Mouse (Mus musculus) T-helper 2 cell (primary cell): ENCODE measurements at regions not wholly inside any gene's neighbourhood (a gene's known extent, or its start where the extent isn't known, plus 50 kb on each side); places are given as distances from the start of the nearest gene placed in this dataset.

ENCODE experiments used
- in situ Hi-C: fragments of 300-600 bp; cut with MboI, MseI; formaldehyde crosslinking; loops from one replicate; pipeline ENCODE4 v1.15.1; 2025; ENCODE audit warnings: high pct_unique_total_duplicates

DNA sequence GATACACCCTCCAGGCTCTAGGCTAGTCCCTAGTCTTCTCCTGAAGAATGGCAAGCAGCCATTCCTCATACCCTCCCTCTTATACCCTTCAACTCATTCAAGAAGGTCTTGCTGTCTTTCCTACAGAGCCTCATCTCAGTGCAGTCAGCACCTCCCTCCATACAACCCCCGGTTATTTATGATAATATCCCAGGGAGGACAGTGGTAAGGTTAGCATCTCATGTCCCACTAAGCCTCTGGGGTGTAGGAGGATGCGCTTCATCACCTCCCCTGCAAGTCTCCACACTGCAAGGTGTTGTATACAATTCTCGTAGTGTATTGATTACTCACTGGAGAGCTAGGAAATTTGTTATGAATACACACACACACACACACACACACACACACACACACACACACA, 80.2 kb upstream of the Shisa6 start:
- in situ Hi-C loops: no loop called here

DNA sequence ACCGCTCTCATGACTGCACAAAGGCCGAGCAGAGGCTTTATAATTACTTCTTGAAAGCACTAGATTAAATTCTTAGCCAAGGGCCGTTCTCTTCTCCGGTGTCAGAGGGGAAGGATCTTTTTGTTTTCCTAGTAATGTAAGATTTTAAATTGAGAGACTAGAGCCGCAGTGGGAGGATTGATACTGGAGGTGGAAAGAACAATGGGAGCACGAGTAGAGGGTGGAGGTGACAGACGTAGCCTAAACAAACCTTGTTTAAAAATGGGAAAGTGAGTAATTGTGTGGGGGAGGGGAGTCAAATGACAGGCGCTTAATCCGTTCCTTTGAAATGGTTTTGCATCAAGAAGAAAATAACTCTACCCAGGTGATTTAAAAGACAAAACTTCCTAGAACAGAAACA, 80.9 kb upstream of the Shisa6 start:
- in situ Hi-C loops: no loop called here

DNA sequence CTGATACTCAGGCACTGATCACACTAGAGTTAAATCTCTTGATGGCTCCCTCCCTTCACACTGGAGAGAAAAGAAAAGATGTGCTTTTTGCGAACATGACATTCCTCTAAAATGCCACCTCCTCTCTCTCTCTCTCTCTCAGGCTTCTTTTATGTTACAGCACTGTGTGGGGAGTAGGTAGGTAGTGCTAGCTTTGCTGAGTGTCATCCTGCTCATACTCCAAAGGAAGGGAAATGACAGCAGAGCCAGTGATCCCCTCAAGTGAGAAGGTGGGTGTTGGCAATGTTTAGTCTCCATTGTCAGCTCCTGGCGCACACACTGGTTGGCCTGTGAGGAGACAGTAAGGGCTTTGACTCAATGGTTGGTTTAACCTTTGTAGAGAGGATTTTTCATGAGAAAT, 84.0 kb upstream of the Shisa6 start:
- in situ Hi-C loops: no loop called here

DNA sequence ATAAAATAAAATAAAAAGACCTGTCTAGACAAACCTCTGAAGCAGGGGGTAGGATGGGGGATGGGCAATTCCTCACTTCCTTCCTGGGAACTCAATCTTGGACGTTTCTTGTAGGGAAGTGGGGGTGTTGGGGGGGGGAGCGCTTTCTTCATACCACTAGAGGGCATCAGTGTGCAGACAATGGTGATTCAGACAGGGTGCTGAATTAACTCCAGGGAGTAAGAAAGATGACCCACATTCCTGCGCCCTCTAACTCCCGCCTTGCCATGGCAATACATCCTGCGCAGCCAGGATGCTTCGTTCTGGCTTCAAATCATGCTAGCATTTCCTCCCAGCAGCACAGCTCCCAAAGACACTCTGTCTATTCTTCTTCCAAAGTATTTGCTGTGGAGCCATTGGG, 87.4 kb upstream of the Shisa6 start:
- in situ Hi-C loops: no loop called here

DNA sequence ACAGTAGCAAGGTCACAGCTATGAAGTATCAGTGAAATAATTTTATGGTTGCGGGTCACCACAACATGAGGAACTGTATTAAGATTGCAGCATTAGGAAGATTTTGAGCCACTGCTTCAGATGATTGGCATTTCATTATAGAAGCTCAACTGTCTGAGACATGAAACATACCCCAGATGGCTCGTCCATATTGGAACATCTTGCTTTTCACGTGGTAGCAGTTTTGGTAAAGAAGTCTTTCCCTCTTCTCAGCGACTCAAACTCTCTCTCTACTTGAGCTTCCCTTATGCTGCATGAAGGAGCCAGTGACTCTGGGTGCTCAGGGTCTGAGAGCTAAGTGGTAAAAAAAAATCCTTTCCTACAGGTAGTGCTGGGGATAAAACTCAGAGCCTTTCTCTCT, 99.7 kb upstream of the Shisa6 start:
- in situ Hi-C loops: no loop called here

DNA sequence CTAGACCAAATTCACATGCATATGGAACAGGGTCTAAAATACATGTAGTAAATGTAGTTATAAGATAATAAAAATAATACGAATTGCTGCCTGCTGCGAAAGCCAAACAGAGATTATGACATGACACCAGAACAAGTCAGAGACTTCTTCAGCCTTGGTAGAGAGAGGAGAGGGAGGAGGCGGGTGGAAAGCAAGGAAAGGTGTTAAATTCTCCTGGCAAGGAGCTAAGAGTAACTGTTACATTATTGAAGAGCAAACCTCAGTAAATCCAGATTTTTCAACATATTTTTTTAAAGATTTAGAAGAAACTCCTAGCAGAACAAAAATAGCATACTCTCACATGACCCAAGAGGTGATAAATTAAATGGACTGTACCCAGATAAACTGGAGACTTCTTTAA, 131.0 kb upstream of the Shisa6 start:
- in situ Hi-C loops: no loop called here

DNA sequence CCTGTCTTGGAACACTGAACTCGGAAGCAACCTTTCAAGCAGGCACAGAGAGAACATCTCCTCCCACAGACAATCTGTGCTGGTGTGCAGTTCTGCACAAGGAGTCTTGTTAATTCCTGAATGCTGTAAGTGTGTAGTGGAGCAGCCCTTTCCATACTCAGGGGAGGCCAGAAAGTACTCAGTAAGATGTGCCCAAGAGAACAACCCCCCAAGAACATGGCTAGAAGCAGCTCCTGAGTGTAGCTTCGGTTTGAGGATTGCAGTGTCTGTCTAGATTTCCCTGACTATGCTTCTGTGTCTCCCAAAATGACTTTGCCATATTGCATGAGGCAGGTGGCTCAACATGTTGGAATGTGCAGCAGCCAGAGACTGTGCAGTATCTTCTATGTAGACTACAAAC, 148.8 kb upstream of the Shisa6 start:
- in situ Hi-C loops: no loop called here

DNA sequence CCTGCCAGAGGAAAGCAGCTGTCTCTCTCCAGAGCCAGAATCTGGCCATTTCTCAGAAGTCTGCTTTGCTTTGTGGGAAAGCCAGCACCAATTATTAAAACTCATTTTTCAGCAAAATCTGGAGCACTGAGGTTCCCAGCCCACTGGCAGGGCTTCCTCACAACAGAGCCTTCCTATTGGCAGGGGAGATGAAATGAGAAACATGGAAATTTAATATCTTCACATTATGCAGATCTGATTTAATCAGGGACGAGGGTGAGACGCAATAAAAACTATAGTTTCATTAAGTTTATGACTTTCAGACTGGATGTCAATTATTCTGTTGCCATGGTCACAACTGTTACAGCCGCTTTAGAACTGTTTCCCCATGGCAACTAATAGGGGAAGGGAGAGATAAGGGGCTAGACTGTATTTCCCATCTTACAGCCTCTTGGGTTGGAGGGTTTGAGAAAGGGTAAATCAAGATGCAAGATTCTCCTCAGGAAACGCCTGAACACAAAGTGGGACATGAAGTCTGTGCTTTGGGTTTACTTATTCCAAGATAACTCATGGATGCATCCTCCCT, 154.4 kb upstream of the Shisa6 start:
- in situ Hi-C loops: no loop called here

DNA sequence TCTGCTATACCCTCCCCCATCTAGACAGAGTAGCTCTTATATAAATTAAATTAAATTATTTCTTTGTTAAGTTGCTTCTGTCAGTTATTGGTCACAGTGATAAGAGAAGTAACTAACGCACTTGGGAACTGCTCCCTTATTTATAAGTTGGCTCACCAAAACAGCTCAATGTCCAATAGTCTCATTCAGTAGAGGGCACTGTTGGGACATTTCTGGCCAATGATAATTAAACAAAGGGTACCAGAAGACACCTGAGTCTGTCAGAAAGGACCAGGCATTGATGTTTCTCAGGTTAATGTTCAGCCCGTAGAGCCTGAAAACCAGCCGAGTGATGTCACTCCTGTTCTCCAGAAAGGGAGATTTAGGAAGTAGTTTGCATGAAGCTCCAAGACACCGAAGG, 156.1 kb upstream of the Shisa6 start:
- in situ Hi-C loops: no loop called here

DNA sequence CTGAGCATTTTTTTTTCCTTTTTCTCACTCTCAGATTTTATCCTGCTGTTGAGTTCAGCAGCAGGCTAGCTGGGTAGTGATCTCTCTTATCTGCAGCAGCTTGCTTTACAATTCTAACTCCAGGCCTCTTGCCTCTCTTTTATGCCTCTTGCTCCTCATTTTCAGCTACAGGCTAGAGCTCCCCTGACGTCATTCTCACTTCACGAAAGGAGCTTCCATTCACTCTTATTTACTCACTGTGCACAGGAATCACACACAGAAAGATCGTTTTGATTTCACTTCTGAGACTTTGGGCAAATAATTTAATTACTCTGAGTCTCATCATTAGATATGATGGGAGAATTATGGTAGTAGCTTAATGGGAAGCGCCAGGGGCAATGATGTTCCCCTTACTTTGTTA, 158.4 kb upstream of the Shisa6 start:
- in situ Hi-C loops: no loop called here

DNA sequence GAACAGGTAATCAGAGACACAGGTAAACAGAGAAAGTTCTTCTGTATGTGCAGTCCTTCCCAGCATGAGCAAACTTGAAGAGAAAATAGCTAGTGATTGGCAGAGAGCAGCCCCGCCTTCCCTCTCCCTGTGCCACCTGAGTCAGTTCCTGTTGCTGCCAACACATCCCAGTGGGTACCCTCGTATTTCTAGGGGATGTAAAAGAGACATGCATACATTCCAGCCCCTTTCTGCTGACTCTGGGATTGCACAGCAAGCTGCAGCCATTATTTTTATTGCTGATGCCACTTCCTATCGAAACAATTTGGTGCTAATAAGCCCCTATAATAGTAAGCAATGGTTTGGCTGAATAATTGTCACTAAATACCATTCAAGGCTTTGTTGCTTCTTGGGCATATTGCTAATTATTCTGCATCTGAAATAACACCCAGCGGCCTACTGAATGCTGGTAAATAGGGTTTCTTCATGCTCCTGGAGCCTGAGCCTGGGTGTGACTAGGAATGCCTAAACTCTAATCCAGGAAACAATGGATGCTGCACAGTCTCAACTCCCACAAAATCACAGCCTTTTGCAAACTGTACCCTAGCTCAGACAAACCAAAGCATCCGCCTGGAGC, 169.0 kb upstream of the Shisa6 start:
- in situ Hi-C loops: no loop called here

DNA sequence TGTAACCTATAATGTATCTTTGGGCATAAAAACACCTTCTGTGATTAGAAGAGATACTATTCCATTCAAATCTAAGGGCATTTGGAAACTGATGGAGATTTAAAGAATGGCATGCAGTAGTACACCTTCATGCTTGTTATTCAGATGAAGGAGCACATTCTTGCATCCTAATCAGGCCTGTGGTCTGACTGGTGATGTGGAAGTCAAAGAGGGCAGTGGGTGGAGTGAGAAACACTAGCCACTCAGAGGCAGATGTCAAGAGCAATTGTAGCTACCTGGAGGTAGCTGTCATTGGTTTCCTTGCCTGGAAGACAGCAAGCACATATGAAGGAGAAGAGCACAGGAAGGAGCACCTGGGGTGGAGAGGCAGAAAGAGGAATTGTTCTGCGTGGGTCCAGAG, 171.0 kb upstream of the Shisa6 start:
- in situ Hi-C loops: no loop called here

DNA sequence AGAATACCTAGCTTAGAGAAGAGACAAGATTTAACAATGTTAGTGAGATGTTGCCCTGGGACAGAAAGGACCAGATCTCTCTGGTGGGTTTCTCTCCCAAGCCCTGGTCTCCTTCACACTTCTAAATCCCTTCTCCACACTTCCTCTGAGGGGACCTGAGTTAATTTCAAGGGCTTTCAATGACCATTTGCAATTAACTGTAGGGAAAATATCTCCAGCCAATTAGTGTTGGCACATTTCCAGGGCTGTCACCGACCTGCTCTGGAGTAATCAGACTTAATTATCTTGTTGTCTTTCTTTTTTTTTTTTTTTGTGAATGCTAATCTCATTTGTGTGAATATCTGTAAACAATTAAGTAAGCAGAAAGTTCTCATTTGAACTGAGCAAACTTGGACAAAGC, 166.3 kb upstream of the Pirt start:
- in situ Hi-C loops: loop anchor here (10.0 kb wide), 1 partner anchor 1591 kb away; the partner anchor contains the start of gene 1700086D15Rik

DNA sequence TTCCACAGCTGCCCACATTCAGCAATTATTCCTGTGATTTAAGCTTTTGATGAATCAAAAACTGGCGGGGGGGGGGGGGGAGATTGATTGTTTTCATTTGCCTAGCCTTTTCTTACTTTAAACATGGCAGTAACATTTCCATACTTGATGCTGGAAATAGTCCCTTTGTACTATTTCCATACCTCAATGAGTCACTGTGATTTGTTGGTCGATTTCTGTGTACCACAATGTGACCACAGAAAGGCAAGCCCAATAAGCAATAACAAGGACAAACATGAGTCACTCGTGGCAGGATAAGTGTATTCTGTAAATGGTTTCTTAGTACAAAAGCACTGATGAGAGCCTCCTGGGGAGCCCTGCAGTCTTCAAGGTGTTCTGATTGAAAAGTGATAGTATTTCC, 121.8 kb upstream of the Pirt start:
- in situ Hi-C loops: no loop called here

DNA sequence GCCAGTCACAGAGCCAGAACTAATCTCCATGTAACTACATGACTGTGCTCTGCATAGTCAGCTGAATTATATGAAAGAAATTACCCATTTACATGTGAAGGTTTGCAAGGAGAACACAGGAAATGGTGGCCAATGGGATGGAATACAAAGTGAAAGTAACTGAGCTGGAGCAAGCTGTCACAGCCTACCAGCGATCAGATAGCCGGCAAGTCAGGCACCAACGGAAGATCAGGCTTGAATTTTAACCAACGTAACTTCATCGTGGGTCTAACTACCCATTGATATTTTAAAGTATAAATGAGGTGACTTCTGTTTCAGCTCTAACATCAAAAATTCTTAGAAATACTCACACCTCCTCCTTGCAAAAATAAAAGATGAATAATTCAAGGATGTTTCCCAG, 104.9 kb upstream of the Pirt start:
- in situ Hi-C loops: no loop called here

DNA sequence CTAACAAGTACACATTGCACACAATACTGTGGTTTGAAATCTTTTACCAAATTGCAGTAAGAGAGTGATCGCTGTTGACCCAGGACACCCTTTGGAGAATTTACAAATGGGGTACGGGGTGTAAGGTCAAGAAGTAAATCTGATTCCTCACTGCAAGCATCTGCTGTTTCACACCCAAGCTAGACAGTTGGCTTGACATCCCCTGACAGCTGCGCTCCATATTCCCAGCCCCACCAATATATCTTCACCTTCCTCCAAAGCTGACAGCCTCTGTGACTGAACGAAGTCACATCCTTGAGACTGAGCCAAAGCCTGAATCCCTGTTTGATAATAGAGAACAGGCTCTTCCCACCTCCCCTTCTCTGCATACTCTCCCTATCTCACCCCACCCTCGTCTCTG, 98.5 kb upstream of the Pirt start:
- in situ Hi-C loops: no loop called here

DNA sequence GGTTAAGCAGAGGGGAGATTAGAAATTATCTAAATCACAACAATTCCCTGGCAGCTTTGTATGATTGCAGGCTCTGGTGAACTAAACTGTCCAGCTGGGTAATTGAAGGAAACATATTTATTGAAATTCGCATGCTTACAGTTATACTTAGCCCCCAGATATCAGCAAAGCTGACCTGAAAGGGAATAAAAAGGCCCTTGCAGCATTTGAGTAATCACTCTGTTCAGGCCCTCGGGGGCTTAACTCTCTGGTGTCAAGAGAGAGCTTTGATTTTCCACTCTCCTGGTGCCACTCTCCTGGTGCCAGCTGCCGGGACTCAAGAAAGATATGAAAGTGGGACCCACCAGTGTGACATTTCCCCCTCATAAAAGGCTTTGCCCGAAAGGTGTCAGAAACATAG, 98.0 kb upstream of the Pirt start:
- in situ Hi-C loops: no loop called here

DNA sequence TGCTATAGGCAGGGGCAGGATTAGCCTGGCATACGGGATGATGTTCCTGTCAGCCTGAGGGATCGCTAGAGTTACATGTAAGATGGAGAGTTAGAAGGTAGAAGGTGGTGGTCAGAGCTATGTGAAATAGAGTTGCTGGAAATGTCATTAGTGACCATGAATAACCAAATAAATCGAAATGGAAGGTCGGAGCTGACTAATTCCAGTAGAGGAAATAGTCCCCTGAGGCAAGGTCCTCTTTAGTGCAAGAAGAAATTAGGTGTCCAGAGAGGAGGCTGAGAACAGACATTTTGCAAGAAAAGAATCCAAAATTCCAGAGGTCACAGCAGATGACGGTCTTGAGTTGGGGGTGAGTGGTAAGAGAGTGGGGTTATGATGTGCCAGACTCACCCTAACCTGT, 75.9 kb upstream of the Pirt start:
- in situ Hi-C loops: no loop called here

DNA sequence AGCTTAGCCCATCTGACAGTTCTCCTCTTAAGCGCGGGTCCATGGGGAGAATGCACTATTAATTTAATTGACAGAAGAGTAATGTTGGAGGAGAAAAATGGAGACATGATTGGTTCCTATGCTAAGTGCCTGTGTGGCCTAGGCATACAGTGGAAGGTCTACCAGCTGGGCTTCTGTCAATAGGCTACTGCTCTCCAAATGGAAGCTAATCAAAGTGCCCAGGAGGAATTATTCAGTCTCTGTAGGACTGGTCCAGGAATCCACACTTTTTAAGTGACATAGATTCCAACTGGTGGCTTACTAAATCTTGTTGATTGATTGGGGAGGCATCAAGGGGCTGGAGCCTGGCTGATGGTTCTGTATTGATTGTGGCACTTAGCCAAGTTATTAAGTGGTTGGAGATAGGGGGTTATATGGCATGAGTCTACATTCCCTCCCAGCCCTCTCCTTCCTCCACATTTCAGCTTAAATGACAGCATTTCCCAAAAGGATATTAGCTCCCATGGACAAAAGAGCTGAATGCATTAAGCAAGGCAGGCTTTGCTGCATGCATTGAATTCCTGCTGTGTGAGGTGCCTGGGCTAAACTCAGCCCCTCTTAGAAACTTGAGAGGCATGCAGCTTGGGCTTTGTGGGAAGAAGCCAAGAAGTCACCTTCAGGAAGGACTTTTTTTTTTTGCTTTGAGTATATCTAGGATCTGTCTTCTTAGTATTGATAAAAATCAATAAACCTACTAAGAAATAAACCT, 75.0 kb upstream of the Pirt start:
- in situ Hi-C loops: no loop called here

DNA sequence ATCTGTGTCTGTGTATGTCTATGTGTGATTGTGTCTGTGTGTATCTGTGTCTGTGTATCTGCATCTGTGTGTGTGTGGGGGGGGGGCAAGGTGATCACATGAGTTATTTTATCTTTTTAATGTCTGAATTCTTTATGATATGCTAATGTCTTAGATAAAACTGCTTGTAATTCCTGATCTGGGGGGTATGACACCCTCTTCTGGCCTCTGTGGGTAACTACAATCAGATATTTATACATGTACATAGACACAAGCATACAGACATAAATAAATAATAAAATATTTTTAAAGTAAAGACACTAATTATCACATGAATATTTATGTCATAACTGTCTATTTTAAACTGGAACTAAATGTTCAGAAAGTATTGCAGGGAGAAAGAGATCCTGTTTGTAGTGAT, 66.5 kb upstream of the Pirt start:
- in situ Hi-C loops: no loop called here

DNA sequence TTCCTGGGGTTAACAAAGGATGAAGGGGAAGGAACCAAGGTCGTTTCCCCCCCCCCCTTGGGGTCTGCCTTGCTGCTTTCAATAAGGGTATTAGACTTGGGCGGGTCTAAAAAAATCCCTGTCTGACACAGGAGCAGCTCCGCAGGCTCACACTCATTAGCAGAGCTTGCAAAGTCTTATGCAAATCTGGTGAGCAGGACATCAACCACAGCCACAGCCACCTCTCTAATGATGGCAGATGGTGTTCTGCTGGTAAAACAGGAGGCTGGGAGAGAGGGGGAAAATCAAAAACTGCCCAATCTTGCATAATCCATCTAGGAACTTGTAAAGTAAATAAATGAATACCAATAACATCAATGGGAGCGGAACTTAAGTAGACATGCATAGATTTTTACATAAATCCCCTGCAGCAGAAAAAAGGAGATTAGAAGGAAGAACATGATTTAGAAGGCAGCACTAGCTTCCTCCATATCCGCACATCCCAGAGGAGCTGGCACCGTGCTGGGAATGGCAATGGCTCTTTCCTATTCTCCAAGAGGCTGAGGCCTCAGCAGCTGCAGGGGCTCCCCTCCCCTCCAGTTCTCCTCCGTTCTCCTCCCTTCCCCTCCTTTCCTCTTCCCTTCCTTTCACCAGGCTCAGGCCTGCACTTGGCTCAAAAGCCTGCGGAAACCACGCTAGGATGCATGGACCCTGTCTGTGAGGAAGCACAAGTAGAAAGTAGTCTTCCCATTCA, 65.6 kb upstream of the Pirt start:
- in situ Hi-C loops: no loop called here
